Mouse (Mus musculus): ENCODE results near the gene Olfr191. TPM values are rescaled to one million over a fixed set of nuclear protein-coding genes. Genes with fewer than 3 reads are reported as not detected.
A peak's percentile ranks its signal among the peaks of the same experiment; 100 is the strongest.
"Not testable (repeated sequence)": the region's sequence is repeated elsewhere in the genome, so short reads cannot be mapped to it uniquely, and the experiment has no call there.

The Olfr191 gene
- not detected in 2 replicates for polyA plus RNA-seq (2015; fragmentation: Nextera tagmentation; extraction: Ambion mirVana)

- not testable (repeated sequence) for H3K4me2 ChIP-seq (ENCODE audit: low read depth, low read length); H3K36me3 ChIP-seq (ENCODE audit: control insufficient read depth, insufficient read depth, low read length); H3K9ac ChIP-seq (ENCODE audit: low read depth, low read length); H3K27me3 ChIP-seq (replicated peaks; ENCODE audit: control insufficient read depth, insufficient read depth, low read length); ATAC-seq; H3K4me3 ChIP-seq (ENCODE audit: low read length); H3K27ac ChIP-seq (ENCODE audit: low read length); H3K9me3 ChIP-seq (ENCODE audit: control insufficient read depth, low read length); H3K4me1 ChIP-seq (ENCODE audit: control insufficient read depth, insufficient read depth, low read length)
- 68% methylated on average over 1 of the region's 1 CpGs for WGBS
Observed at GRCm38 (mm10) chr16:59089722-59090121, at the start of gene Olfr191. Olfr191 (minus strand) TSS chr16:59089822.

- no peaks in the 10 kb centered on the region for H3K9me3 ChIP-seq (ENCODE audit: control insufficient read depth, low read length)
- H3K4me3 ChIP-seq (ENCODE audit: low read length) = no peak overlapping the region
- no peaks in the 10 kb centered on the region for H3K4me1 ChIP-seq (ENCODE audit: control insufficient read depth, insufficient read depth, low read length)
- no peak overlapping the region for H3K4me2 ChIP-seq (ENCODE audit: low read depth, low read length)
- 67% methylated on average over 1 of the region's 1 CpGs for WGBS
- no peaks in the 10 kb centered on the region for H3K27me3 ChIP-seq (replicated peaks; ENCODE audit: control insufficient read depth, insufficient read depth, low read length)
- H3K27ac ChIP-seq (ENCODE audit: low read length) = no peak overlapping the region
- H3K36me3 ChIP-seq (ENCODE audit: control insufficient read depth, insufficient read depth, low read length) = no peaks in the 10 kb centered on the region
- ATAC-seq = peak; percentile 23; the same call in 1 of the 2 replicates
- H3K9ac ChIP-seq (ENCODE audit: low read depth, low read length) = no peak overlapping the region
Observed at GRCm38 (mm10) chr16:59130740-59131139, 41.1 kb upstream of the Olfr191 start.

- no peak for ATAC-seq
- no peaks in the 10 kb centered on the region for H3K9me3 ChIP-seq (ENCODE audit: control insufficient read depth, low read length)
- no peak within 1 kb of the TSS for H3K4me3 ChIP-seq (ENCODE audit: low read length)
- no peak within 1 kb of the TSS for H3K9ac ChIP-seq (ENCODE audit: low read depth, low read length)
- no peak within 1 kb of the TSS for H3K4me2 ChIP-seq (ENCODE audit: low read depth, low read length)
- no peaks in the 10 kb centered on the region for H3K36me3 ChIP-seq (ENCODE audit: control insufficient read depth, insufficient read depth, low read length)
- H3K27me3 ChIP-seq (replicated peaks; ENCODE audit: control insufficient read depth, insufficient read depth, low read length) = no peaks in the 10 kb centered on the region
- no peak within 1 kb of the TSS for H3K27ac ChIP-seq (ENCODE audit: low read length)
- no peaks in the 10 kb centered on the region for H3K4me1 ChIP-seq (ENCODE audit: control insufficient read depth, insufficient read depth, low read length)
Observed at GRCm38 (mm10) chr16:59120969-59121368, 31.3 kb upstream of the Olfr191 start, which contains the start of gene Olfr194. Olfr194 (minus strand) TSS chr16:59121069.

- Histone ChIP-seq H3K4me2 (ENCODE audit: low read depth, low read length) (no peak within 1 kb of the TSS), H3K9ac (ENCODE audit: low read depth, low read length) (no peak within 1 kb of the TSS), H3K4me3 (ENCODE audit: low read length) (no peak within 1 kb of the TSS), H3K4me1 (ENCODE audit: control insufficient read depth, insufficient read depth, low read length) (no peaks in the 10 kb centered on the region), H3K9me3 (ENCODE audit: control insufficient read depth, low read length) (no peaks in the 10 kb centered on the region), H3K36me3 (ENCODE audit: control insufficient read depth, insufficient read depth, low read length) (no peaks in the 10 kb centered on the region), H3K27ac (ENCODE audit: low read length) (no peak within 1 kb of the TSS), H3K27me3 (replicated peaks; ENCODE audit: control insufficient read depth, insufficient read depth, low read length) (no peaks in the 10 kb centered on the region)
- no peak for ATAC-seq
- WGBS = 90% methylated on average over 1 of the region's 1 CpGs
Observed at GRCm38 (mm10) chr16:59111781-59112180, 22.2 kb upstream of the Olfr191 start, which contains the start of gene Olfr193. Olfr193 (minus strand) TSS chr16:59111881.

- H3K36me3 ChIP-seq (ENCODE audit: control insufficient read depth, insufficient read depth, low read length); H3K4me1 ChIP-seq (ENCODE audit: control insufficient read depth, insufficient read depth, low read length); H3K4me3 ChIP-seq (ENCODE audit: low read length); H3K27me3 ChIP-seq (replicated peaks; ENCODE audit: control insufficient read depth, insufficient read depth, low read length); H3K27ac ChIP-seq (ENCODE audit: low read length); H3K4me2 ChIP-seq (ENCODE audit: low read depth, low read length); ATAC-seq; H3K9ac ChIP-seq (ENCODE audit: low read depth, low read length); H3K9me3 ChIP-seq (ENCODE audit: control insufficient read depth, low read length): not testable (repeated sequence)
- WGBS = 41% methylated on average over 5 of the region's 5 CpGs
Observed at GRCm38 (mm10) chr16:59108522-59108921, 18.9 kb upstream of the Olfr191 start.

GRCm38 (mm10) chr16:59105312-59105711 is 15.7 kb upstream of the Olfr191 start:
- H3K9ac ChIP-seq (ENCODE audit: low read depth, low read length) = no peak overlapping the region
- H3K4me3 ChIP-seq (ENCODE audit: low read length) = no peak overlapping the region
- H3K27ac ChIP-seq (ENCODE audit: low read length) = no peak overlapping the region
- H3K9me3 ChIP-seq (ENCODE audit: control insufficient read depth, low read length) = no peaks in the 10 kb centered on the region
- H3K36me3 ChIP-seq (ENCODE audit: control insufficient read depth, insufficient read depth, low read length) = no peaks in the 10 kb centered on the region
- no peaks in the 10 kb centered on the region for H3K4me1 ChIP-seq (ENCODE audit: control insufficient read depth, insufficient read depth, low read length)
- WGBS = 74% methylated on average over 2 of the region's 2 CpGs
- ATAC-seq = no peak
- no peak overlapping the region for H3K4me2 ChIP-seq (ENCODE audit: low read depth, low read length)
- no peaks in the 10 kb centered on the region for H3K27me3 ChIP-seq (replicated peaks; ENCODE audit: control insufficient read depth, insufficient read depth, low read length)

DNA sequence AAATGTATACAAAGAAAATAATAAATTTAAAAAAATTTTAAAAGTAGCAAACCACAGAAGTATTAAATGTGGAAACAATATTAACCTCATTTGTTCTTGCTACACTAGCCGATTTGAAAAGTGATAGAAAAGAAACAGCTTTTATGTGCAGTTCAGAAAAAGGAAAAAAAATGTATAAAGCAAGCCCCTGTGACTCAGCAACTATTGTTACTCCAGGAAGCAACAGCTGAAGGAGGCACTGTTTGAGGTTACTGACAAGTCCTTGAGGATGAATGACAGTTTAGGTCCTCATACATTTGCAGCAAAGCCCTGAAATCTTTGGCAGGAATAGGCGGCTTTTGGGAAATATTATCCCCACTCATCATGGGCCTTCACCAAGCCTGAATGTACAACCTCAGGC is 8.5 kb downstream of the Olfr191 start:
- not testable (repeated sequence) for H3K4me2 ChIP-seq (ENCODE audit: low read depth, low read length); H3K27me3 ChIP-seq (replicated peaks; ENCODE audit: control insufficient read depth, insufficient read depth, low read length)

DNA sequence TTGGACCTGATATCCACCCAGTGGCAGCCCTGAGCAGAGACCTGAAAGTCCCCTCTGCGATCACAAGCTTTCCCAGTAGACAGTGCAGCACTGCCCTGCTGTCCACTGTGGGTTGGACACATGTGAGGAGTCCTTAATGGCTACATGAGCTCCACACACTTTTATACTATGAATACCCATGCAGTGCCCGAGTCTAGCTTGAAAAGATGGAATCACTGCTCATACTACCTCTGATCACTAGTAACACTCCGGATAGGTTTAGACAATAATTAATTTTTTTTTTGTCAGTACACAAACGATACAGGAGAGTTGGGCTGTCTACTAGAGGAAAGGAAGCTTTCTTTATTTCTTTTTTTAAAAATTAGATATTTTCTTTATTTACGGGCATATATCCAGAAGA is 11.7 kb downstream of the Olfr191 start, which contains the start of gene Olfr190:
Olfr190 (minus strand) TSS at position 101 of the 400 bp plus-strand sequence.
- H3K9ac ChIP-seq (ENCODE audit: low read depth, low read length) = no peak within 1 kb of the TSS
- ATAC-seq = no peak
- no peak within 1 kb of the TSS for H3K27ac ChIP-seq (ENCODE audit: low read length)
- H3K4me3 ChIP-seq (ENCODE audit: low read length) = no peak within 1 kb of the TSS
- H3K9me3 ChIP-seq (ENCODE audit: control insufficient read depth, low read length) = no peaks in the 10 kb centered on the region
- no peaks in the 10 kb centered on the region for H3K27me3 ChIP-seq (replicated peaks; ENCODE audit: control insufficient read depth, insufficient read depth, low read length)
- no peak within 1 kb of the TSS for H3K4me2 ChIP-seq (ENCODE audit: low read depth, low read length)
- no peaks in the 10 kb centered on the region for H3K4me1 ChIP-seq (ENCODE audit: control insufficient read depth, insufficient read depth, low read length)
- WGBS = 85% methylated on average over 5 of the region's 5 CpGs
- no peaks in the 10 kb centered on the region for H3K36me3 ChIP-seq (ENCODE audit: control insufficient read depth, insufficient read depth, low read length)

More for the DNA sequence above, 8.5 kb downstream of the Olfr191 start:
- H3K27ac ChIP-seq (ENCODE audit: low read length); H3K9me3 ChIP-seq (ENCODE audit: control insufficient read depth, low read length); H3K4me3 ChIP-seq (ENCODE audit: low read length); H3K4me1 ChIP-seq (ENCODE audit: control insufficient read depth, insufficient read depth, low read length); ATAC-seq; H3K36me3 ChIP-seq (ENCODE audit: control insufficient read depth, insufficient read depth, low read length); H3K9ac ChIP-seq (ENCODE audit: low read depth, low read length): not testable (repeated sequence)
- WGBS = 79% methylated on average over 2 of the region's 2 CpGs

DNA sequence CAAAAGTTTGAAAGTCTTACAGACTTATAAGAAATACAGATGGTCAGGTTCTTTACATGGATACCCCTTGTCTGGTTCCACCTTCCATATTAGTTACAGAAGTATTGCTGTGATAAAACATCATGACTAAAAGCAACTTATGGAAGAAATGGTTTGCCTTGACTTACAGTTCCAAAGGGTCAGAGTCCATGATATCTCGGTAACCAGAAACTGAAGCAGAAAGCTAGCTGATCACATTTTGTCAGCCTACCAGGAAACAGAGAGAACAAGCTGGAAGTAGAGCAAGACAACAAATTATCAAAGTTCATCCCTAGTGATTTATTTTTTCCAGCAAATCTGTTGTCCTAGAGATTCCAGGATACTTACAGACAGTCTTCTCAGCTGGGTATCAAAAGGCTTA is 16.1 kb downstream of the Olfr191 start:
- H3K9me3 ChIP-seq (ENCODE audit: control insufficient read depth, low read length) = no peaks in the 10 kb centered on the region
- no peak overlapping the region for H3K4me3 ChIP-seq (ENCODE audit: low read length)
- no peak overlapping the region for H3K4me2 ChIP-seq (ENCODE audit: low read depth, low read length)
- ATAC-seq = peak; percentile 70; the same call in 1 of the 2 replicates
- H3K4me1 ChIP-seq (ENCODE audit: control insufficient read depth, insufficient read depth, low read length) = no peaks in the 10 kb centered on the region
- 88% methylated on average over 1 of the region's 1 CpGs for WGBS
- no peak overlapping the region for H3K27ac ChIP-seq (ENCODE audit: low read length)
- H3K9ac ChIP-seq (ENCODE audit: low read depth, low read length) = no peak overlapping the region
- no peaks in the 10 kb centered on the region for H3K36me3 ChIP-seq (ENCODE audit: control insufficient read depth, insufficient read depth, low read length)
- H3K27me3 ChIP-seq (replicated peaks; ENCODE audit: control insufficient read depth, insufficient read depth, low read length) = no peaks in the 10 kb centered on the region

DNA sequence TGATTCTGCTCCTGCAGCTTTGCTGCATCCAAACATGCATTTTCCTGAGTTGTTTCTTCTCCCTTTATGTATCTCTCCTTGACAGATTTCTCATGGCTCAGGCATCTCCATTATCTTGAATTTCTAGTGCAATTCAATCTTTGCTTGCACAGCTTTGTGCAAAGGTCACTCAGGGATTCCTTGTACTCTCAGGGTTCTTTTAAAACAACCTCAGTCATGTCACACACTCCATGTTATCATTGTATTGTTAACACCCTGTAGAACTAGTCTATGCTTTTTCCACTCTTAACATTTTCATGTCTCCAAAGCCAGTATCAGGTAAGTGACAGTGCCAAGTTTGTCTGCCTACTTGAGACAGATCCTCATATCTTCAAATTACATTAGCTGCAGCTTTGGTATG is 17.9 kb downstream of the Olfr191 start:
- no peak overlapping the region for H3K9ac ChIP-seq (ENCODE audit: low read depth, low read length)
- H3K9me3 ChIP-seq (ENCODE audit: control insufficient read depth, low read length) = no peaks in the 10 kb centered on the region
- H3K27ac ChIP-seq (ENCODE audit: low read length) = no peak overlapping the region
- no peak overlapping the region for H3K4me2 ChIP-seq (ENCODE audit: low read depth, low read length)
- H3K36me3 ChIP-seq (ENCODE audit: control insufficient read depth, insufficient read depth, low read length) = no peaks in the 10 kb centered on the region
- peak; percentile 79 for ATAC-seq
- H3K4me1 ChIP-seq (ENCODE audit: control insufficient read depth, insufficient read depth, low read length) = no peaks in the 10 kb centered on the region
- H3K4me3 ChIP-seq (ENCODE audit: low read length) = no peak overlapping the region
- H3K27me3 ChIP-seq (replicated peaks; ENCODE audit: control insufficient read depth, insufficient read depth, low read length) = no peaks in the 10 kb centered on the region

Measured in intestine, embryonic 16.5 days (tissue).